Mouse (Mus musculus) limb, embryonic 13.5 days (tissue): ENCODE measurements around the gene Alkbh5. TPM values are rescaled to one million over a fixed set of nuclear protein-coding genes. Genes with fewer than 3 reads are reported as not detected.
A peak's percentile ranks its signal among the peaks of the same experiment; 100 is the strongest.

Experiments used
- ATAC-seq: fragments of 200-750 bp; cut with Nextera tagmentation; 2 replicates; pipeline ENCODE4 v1.8.0; 2017; ENCODE audit warnings: low read depth, moderate number of reproducible peaks, moderate TSS enrichment; ENCODE audit not compliant: low FRiP score
- H3K27ac ChIP-seq: fragments of 300-500 bp; sonication (generic); 2 replicates; pipeline ENCODE4 v1.5.1; 2015; ENCODE audit warnings: inconsistent platforms, mild to moderate bottlenecking, moderate library complexity
- H3K27me3 ChIP-seq: fragments of 300-500 bp; sonication (generic); 2 replicates; pipeline ENCODE4 v1.6.1; 2015; ENCODE audit warnings: mild to moderate bottlenecking, inconsistent platforms
- H3K36me3 ChIP-seq: fragments of 300-500 bp; sonication (generic); 2 replicates; pipeline ENCODE4 v1.6.1; 2015; ENCODE audit warnings: inconsistent platforms, mild to moderate bottlenecking, moderate library complexity
- H3K4me1 ChIP-seq: fragments of 300-500 bp; sonication (generic); 2 replicates; pipeline ENCODE4 v1.6.1; 2015; ENCODE audit warnings: inconsistent platforms
- H3K4me2 ChIP-seq: fragments of 300-500 bp; sonication (generic); replicated peaks from 2 replicates; pipeline ENCODE4 v1.6.1; 2015; ENCODE audit warnings: inconsistent platforms, mild to moderate bottlenecking, moderate library complexity
- H3K4me3 ChIP-seq: fragments of 300-500 bp; sonication (generic); 2 replicates; pipeline ENCODE4 v1.5.1; 2015; ENCODE audit warnings: moderate library complexity, mild to moderate bottlenecking, inconsistent platforms
- H3K9ac ChIP-seq: fragments of 300-500 bp; sonication (generic); 2 replicates; pipeline ENCODE4 v1.6.1; 2015; ENCODE audit warnings: mild to moderate bottlenecking, inconsistent platforms
- H3K9me3 ChIP-seq: fragments of 300-500 bp; sonication (generic); 2 replicates; pipeline ENCODE4 v1.6.1; 2016; ENCODE audit warnings: inconsistent platforms
- WGBS: fragments of 180-500 bp; shearing (Covaris S2); methylation state at CpG from one replicate; pipeline ENCODE4 v1.1.7; 2015; 5-methylcytosine and 5-hydroxymethylcytosine counted together
- polyA plus RNA-seq: library from polyadenylated mRNA; unstranded; fragments of >200 nt; fragmentation: Nextera tagmentation; extraction: Ambion mirVana; gene quantifications from 2 replicates; pipeline ENCODE4 v1.2.1, GENCODE M21; 2015

Alkbh5 gene
- 34.4 and 36.7 TPM in 2 replicates for polyA plus RNA-seq

GRCm38 (mm10) chr11:60536180-60536858 is at the start of gene Alkbh5:
Alkbh5 (plus strand) TSS chr11:60536381.
- 18% methylated on average over 9 of the region's 9 CpGs for whole genome bisulfite sequencing
- peak within 1 kb of the TSS; percentile 100 for H3K27ac ChIP-seq
- ATAC-seq, result no peak
- H3K9ac ChIP-seq, result peak within 1 kb of the TSS; percentile 94
- no peaks in the 10 kb centered on the region for H3K9me3 ChIP-seq
- peaks cover 8% of the 10 kb centered on the region; the same call in 1 of the 2 replicates for H3K36me3 ChIP-seq
- no peaks in the 10 kb centered on the region for H3K27me3 ChIP-seq
- peaks cover 23% of the 10 kb centered on the region for H3K4me1 ChIP-seq
- H3K4me3 ChIP-seq, result peak within 1 kb of the TSS; percentile 98
- peak within 1 kb of the TSS; percentile 97 for H3K4me2 ChIP-seq

GRCm38 (mm10) chr11:60492726-60493125 is 43.5 kb upstream of the Alkbh5 start:
- H3K9ac ChIP-seq, result no peak overlapping the region
- no peak for ATAC-seq
- 77% methylated on average over 5 of the region's 5 CpGs for WGBS
- no peaks in the 10 kb centered on the region for H3K9me3 ChIP-seq
- H3K4me1 ChIP-seq, result no peaks in the 10 kb centered on the region
- H3K27ac ChIP-seq, result no peak overlapping the region
- H3K36me3 ChIP-seq, result no peaks in the 10 kb centered on the region
- no peaks in the 10 kb centered on the region for H3K27me3 ChIP-seq
- no peak overlapping the region for H3K4me2 ChIP-seq
- H3K4me3 ChIP-seq, result no peak overlapping the region

- WGBS, result 62% methylated on average over 2 of the region's 2 CpGs
- Histone ChIP-seq H3K36me3 (no peaks in the 10 kb centered on the region), H3K27me3 (no peaks in the 10 kb centered on the region)
Measured at GRCm38 (mm10) chr11:60495692-60496091, 40.5 kb upstream of the Alkbh5 start.

GRCm38 (mm10) chr11:60507281-60507680 is 28.9 kb upstream of the Alkbh5 start:
- ATAC-seq, result no peak
- Histone ChIP-seq H3K9me3 (no peaks in the 10 kb centered on the region), H3K9ac (no peak overlapping the region), H3K36me3 (no peaks in the 10 kb centered on the region), H3K4me3 (no peak overlapping the region), H3K4me2 (no peak overlapping the region), H3K27me3 (peaks cover 32% of the 10 kb centered on the region), H3K27ac (no peak overlapping the region), H3K4me1 (peaks cover 13% of the 10 kb centered on the region)
- WGBS, result 81% methylated on average over 13 of the region's 13 CpGs

More at GRCm38 (mm10) chr11:60495692-60496091, 40.5 kb upstream of the Alkbh5 start:
- Histone ChIP-seq H3K4me3 (no peak overlapping the region), H3K27ac (no peak overlapping the region), H3K4me1 (no peaks in the 10 kb centered on the region), H3K4me2 (no peak overlapping the region), H3K9me3 (no peaks in the 10 kb centered on the region), H3K9ac (no peak overlapping the region)
- no peak for ATAC-seq

GRCm38 (mm10) chr11:60508950-60509349 is 27.2 kb upstream of the Alkbh5 start:
- peak overlapping the region; percentile 47 for H3K4me3 ChIP-seq
- no peak; the same call in none of the 2 replicates for ATAC-seq
- H3K36me3 ChIP-seq, result no peaks in the 10 kb centered on the region
- peaks cover 32% of the 10 kb centered on the region for H3K27me3 ChIP-seq
- no peaks in the 10 kb centered on the region for H3K9me3 ChIP-seq
- no peak overlapping the region for H3K27ac ChIP-seq
- H3K9ac ChIP-seq, result peak overlapping the region; percentile 73
- H3K4me1 ChIP-seq, result peaks cover 13% of the 10 kb centered on the region
- WGBS, result 2% methylated on average over 11 of the region's 11 CpGs
- H3K4me2 ChIP-seq, result peak overlapping the region; percentile 79

GRCm38 (mm10) chr11:60509500-60509899 is 26.7 kb upstream of the Alkbh5 start:
- Histone ChIP-seq H3K4me1 (peaks cover 13% of the 10 kb centered on the region), H3K36me3 (no peaks in the 10 kb centered on the region), H3K27ac (no peak overlapping the region), H3K4me2 (peak overlapping the region; percentile 79), H3K4me3 (peak overlapping the region; percentile 47), H3K9ac (peak overlapping the region; percentile 73), H3K9me3 (no peaks in the 10 kb centered on the region), H3K27me3 (peaks cover 32% of the 10 kb centered on the region)
- WGBS, result under 1% methylated on average over 25 of the region's 25 CpGs
- peak; percentile 90 for ATAC-seq

GRCm38 (mm10) chr11:60511893-60512292 is 24.3 kb upstream of the Alkbh5 start:
- Histone ChIP-seq H3K4me3 (no peak overlapping the region), H3K9me3 (no peaks in the 10 kb centered on the region), H3K9ac (no peak overlapping the region), H3K27me3 (peaks cover 32% of the 10 kb centered on the region), H3K27ac (no peak overlapping the region), H3K4me1 (peaks cover 19% of the 10 kb centered on the region), H3K36me3 (no peaks in the 10 kb centered on the region), H3K4me2 (no peak overlapping the region)
- 82% methylated on average over 1 of the region's 1 CpGs for WGBS
- ATAC-seq, result no peak

- Histone ChIP-seq H3K9ac (no peak overlapping the region), H3K27me3 (peaks cover 27% of the 10 kb centered on the region), H3K4me3 (no peak overlapping the region), H3K4me2 (no peak overlapping the region), H3K36me3 (no peaks in the 10 kb centered on the region), H3K27ac (no peak overlapping the region), H3K4me1 (peaks cover 19% of the 10 kb centered on the region), H3K9me3 (no peaks in the 10 kb centered on the region)
- WGBS, result 74% methylated on average over 2 of the region's 2 CpGs
- no peak for ATAC-seq
Measured at GRCm38 (mm10) chr11:60512520-60512919, 23.7 kb upstream of the Alkbh5 start.

GRCm38 (mm10) chr11:60514941-60515340 is 21.2 kb upstream of the Alkbh5 start:
- H3K36me3 ChIP-seq, result no peaks in the 10 kb centered on the region
- 61% methylated on average over 2 of the region's 2 CpGs for WGBS
- peaks cover 7% of the 10 kb centered on the region; the same call in 1 of the 2 replicates for H3K4me1 ChIP-seq
- no peak overlapping the region for H3K27ac ChIP-seq
- no peak overlapping the region for H3K4me3 ChIP-seq
- H3K9me3 ChIP-seq, result no peaks in the 10 kb centered on the region
- no peak for ATAC-seq
- no peak overlapping the region for H3K9ac ChIP-seq
- H3K4me2 ChIP-seq, result no peak overlapping the region
- peaks cover 12% of the 10 kb centered on the region for H3K27me3 ChIP-seq

GRCm38 (mm10) chr11:60518305-60518704 is 17.9 kb upstream of the Alkbh5 start:
- 77% methylated on average over 4 of the region's 4 CpGs for WGBS

GRCm38 (mm10) chr11:60522027-60522426 is 14.2 kb upstream of the Alkbh5 start:
- H3K27ac ChIP-seq, result no peak overlapping the region
- H3K27me3 ChIP-seq, result no peaks in the 10 kb centered on the region
- no peaks in the 10 kb centered on the region for H3K36me3 ChIP-seq
- no peak overlapping the region for H3K4me3 ChIP-seq
- no peak for ATAC-seq
- no peaks in the 10 kb centered on the region for H3K4me1 ChIP-seq
- no peaks in the 10 kb centered on the region for H3K9me3 ChIP-seq
- H3K9ac ChIP-seq, result no peak overlapping the region
- no peak overlapping the region for H3K4me2 ChIP-seq
- 87% methylated on average over 5 of the region's 5 CpGs for WGBS

More at GRCm38 (mm10) chr11:60518305-60518704, 17.9 kb upstream of the Alkbh5 start:
- Histone ChIP-seq H3K27ac (no peak overlapping the region), H3K9ac (no peak overlapping the region), H3K4me3 (no peak overlapping the region), H3K4me1 (peaks cover 5% of the 10 kb centered on the region; the same call in 1 of the 2 replicates), H3K27me3 (no peaks in the 10 kb centered on the region), H3K36me3 (no peaks in the 10 kb centered on the region), H3K9me3 (no peaks in the 10 kb centered on the region), H3K4me2 (no peak overlapping the region)
- ATAC-seq, result no peak

- WGBS, result 79% methylated on average over 6 of the region's 6 CpGs
- no peak overlapping the region for H3K9ac ChIP-seq
- no peak overlapping the region for H3K4me2 ChIP-seq
- H3K4me3 ChIP-seq, result no peak overlapping the region
- no peaks in the 10 kb centered on the region for H3K36me3 ChIP-seq
- no peaks in the 10 kb centered on the region for H3K9me3 ChIP-seq
- no peak overlapping the region for H3K27ac ChIP-seq
- H3K4me1 ChIP-seq, result no peaks in the 10 kb centered on the region
- no peak for ATAC-seq
- no peaks in the 10 kb centered on the region for H3K27me3 ChIP-seq
Measured at GRCm38 (mm10) chr11:60522661-60523365, 13.4 kb upstream of the Alkbh5 start.
